Mouse (Mus musculus): ENCODE measurements around the gene Ubc.

GRCm38 (mm10) chr5:125357543-125358269 lies 32.3 kb downstream of the Ubc start:
- TF ChIP-seq CTCF (IDR thresholded peaks at IDR 0.05; ENCODE audit: low read depth, low read length) (no peak), POLR2A (IDR thresholded peaks at IDR 0.05; ENCODE audit: borderline replicate concordance, low read depth, low read length) (no peak)
